Mouse (Mus musculus) CD4-positive, CD25-positive, alpha-beta regulatory T cell, adult 4 months (primary cell): Measurements from ENCODE around the gene Agpat1. TPM values are rescaled to one million over a fixed set of nuclear protein-coding genes. Genes with fewer than 3 reads are reported as not detected.
A peak's percentile ranks its signal among the peaks of the same experiment; 100 is the strongest.

Experiments
- ATAC-seq: one replicate; pipeline ENCODE4 v1.8.0; 2017
- polyA plus RNA-seq, 2 experiments: library from polyadenylated mRNA; unstranded; fragments of 100-300 nt; shearing (Covaris generic); gene quantifications; one replicate each; pipeline ENCODE4 v1.2.1; 2017

Gene Agpat1
- polyA plus RNA-seq, 2 experiments from 2014 or later: 16.9 to 19.2 TPM

DNA sequence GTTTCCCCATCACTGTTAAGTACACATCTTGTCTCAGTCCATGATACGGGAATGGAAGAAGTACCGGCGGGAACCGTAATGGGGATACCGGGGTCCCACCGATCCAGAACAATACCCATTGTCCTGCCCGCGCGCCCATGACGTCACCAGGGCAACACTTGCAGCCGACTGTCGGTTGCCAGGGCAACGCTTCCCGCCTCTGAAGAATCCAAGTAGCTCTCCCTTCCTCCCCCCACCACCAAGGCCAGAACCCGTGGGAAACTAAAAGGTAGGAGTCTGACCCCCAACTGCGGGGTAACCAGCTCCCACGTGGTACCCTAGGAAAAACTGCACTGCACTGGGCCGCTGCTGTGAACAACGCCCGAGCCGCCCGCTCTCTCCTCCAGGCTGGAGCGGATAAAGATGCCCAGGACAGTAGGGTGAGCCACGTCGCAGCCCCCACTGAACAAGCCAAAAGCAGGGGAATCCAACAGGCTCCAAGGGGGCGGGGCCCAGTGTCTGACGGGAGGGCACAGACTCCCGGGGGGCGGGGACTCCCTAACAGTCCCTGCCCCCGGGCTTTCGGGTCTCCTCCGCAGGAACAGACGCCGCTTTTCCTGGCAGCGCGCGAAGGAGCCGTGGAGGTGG lies 17.2 kb upstream of the Agpat1 start:
- peak; percentile 60 for ATAC-seq

DNA sequence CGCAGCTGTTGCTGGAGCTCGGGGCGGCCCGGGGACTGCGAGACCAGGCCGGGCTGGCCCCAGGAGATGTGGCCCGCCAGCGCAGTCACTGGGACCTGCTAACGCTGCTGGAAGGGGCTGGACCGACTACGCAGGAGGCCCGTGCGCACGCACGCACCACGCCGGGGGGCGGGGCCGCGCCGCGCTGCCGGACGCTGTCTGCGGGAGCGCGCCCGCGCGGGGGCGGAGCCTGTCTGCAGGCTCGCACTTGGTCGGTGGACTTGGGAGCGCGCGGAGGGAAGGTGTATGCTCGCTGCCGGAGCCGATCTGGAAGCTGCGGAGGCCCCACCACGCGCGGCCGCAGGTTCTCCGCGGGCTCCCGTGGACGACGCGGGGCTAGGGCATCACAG lies 16.6 kb upstream of the Agpat1 start:
- ATAC-seq: peak; percentile 77

DNA sequence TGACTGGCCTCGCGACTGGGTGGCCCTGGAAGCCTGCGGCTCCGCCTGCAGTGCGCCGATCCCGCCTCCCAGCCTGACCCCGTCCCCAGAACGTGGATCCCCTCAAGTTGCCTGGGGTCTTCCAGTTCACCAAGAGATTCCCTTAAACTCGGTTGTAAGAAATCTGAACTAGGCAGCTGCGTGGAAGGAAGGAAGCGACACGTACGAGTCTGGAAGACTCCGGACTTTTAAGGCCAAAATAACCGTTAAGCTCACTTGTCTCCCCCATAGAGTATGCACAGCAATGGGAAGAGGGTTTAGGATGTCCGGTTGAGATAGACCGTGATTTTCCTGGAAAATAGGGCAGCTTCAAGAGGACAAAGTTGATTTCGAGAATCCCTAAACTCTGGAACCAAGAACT lies 16.2 kb upstream of the Agpat1 start:
- no peak for ATAC-seq

DNA sequence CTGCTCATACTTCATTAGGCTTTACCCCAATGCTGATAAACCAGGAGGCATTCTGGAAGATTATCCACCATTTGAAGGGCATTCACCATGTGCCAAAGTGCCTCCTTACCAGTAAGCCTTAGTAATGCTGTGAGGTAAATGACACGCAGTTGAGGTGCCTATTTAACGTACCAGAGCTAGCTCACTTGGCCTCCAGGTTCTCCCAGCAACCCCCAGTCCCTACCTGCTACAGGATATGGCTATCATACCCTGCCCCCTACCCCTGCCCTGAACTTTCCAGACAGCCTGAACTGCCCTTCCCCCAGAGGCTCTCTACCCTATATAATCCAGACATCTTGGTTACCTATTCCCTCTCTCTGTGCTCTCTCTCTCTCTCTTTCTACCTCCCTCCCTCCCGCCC lies 15.3 kb upstream of the Agpat1 start:
- ATAC-seq: no peak

DNA sequence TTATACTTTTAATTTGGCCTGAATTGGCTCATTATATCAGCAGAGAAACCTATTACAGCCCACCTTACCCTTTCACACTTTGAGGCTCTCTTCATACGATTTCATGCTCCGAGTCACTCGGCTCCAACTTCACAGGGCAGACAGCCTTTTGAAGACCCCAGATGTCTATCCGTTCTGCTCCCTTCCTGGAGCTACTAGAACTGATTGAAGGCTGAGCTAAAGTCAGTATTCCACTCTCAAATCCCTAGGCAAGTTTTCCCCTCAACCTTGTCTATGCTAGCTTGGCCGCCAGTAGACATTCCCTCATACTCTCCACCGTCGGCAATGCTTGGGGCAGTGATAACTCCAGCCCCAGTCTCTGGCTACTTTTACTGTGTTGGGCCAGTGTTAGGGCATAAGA lies 14.9 kb upstream of the Agpat1 start:
- ATAC-seq: no peak

DNA sequence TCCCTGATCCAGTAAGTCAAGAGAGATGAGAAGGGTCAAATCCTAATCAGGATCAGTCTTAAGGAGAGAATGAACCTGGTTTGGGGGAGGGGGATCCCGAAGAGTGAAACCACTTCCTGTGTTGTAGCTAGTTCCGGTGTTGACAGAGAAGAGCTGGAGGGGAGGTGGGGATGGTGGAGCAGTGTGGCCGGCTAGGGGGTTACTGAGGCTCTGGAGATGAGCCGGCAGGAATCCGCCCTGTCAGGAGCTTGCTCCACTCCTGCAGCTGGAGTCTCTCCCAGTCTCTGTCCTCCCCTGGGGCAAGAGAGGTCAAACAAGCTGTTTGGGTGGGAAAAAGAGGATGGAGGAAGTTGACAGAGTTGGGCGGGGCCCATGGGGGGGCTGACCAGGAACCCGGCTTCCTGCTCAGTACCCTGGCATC lies 14.4 kb upstream of the Agpat1 start, which contains the start of gene Gpsm3:
Gene Gpsm3 (plus strand): TSS at position 126 of the 421 bp plus-strand sequence.
- ATAC-seq: peak; percentile 51

DNA sequence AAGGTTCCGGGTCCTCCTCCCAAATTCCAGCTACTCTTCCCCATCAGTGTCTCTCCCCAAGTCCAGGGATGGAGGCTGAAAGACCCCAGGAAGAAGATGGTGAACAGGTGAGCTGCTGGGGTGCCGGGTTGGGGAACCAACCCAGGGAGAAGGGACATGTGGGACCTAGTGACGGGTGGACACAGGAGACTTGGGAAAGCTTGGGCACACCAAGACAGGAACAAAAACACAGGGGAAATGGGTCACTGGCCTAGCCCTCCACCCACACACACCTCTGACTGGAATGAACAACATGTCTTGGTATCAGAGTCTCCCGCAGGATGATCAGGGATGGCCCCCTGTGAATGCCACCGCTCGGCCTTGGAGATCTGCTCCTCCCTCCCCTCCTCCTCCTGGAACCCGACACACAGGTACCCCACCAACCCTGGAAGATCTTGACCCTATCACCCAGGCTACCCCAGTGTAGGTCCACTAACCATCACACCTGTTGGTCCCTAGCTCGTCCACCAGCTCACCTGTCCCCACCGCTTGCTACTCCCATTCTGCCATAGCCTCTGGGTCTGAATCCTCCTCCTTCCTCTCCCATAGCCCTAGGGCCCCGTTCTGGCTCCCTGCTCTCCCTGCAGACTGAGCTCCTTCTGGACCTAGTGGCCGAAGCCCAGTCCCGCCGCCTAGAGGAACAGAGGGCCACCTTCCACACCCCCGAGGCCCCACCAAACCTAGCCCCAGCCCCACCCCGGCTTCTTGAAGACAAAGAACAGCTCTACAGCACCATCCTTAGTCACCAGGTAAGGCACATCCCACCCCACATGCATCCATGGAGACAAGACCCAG lies 13.7 kb upstream of the Agpat1 start:
- ATAC-seq: no peak

DNA sequence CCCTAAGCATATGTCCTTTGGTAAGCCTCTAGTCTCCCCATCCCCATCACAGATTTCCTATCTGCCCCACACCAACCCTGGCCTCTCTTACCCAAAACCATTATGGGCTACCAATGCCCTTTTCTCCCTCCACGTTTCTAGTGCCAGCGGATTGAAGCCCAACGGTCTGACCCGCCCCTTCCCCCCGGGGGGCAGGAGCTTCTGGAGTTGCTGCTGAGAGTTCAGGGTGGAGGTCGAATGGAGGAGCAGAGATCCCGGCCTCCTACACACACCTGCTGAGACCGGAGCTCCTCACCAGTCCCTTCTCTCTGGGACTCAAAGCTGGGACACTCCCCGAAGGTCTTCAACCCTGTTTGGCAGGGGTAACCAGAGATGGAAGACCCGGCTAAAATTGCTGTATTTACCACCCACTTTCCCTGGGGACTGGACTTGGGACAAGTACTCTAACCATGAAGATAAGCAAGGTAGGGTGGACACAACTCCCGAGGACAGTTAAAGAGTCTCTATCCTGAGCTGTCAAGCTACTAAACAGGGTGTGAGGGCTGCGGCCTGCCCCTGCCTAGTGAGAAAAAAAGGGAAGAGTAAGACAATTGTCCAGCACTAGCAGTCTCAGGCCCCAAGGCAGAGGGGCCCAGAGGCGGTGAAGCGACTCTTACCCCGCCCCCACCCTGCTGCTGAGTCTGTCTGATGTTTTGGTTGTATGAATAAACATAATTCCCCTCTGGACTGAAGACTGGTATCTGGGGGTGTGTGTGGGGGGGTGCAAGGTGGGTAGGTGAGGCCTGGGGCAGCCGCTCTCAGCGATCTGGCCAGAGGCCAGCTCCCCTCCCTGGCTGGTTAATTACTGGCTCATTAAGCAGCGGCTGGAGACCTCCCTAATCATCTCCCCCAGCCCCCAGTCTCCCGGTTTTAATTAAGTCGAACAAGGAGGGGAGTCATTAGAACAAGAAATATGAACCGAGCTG lies 12.8 kb upstream of the Agpat1 start, which contains the start of gene Pbx2:
Gene Pbx2 (plus strand): TSS at position 238 of the 965 bp plus-strand sequence.
- no peak for ATAC-seq

DNA sequence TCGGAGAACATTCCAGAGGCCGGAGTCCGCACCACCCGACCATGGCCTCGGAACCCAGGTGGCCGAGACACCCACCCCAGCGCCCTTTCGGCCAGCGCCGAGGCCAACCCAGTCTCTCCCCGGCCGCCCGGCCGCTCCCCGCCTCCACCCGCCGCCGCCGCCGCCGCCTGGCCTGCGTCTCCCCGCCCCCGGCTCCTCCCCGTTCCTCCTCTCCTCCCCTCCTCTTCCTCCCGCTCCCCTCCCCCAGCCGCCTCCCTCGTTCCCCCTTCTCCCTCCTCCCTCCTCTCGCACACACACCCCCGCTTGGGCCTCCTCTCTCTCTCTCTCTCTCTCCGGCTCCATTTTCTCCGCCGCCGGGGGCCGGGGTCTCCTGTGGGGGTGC lies 12.1 kb upstream of the Agpat1 start:
- ATAC-seq: peak; percentile 48

DNA sequence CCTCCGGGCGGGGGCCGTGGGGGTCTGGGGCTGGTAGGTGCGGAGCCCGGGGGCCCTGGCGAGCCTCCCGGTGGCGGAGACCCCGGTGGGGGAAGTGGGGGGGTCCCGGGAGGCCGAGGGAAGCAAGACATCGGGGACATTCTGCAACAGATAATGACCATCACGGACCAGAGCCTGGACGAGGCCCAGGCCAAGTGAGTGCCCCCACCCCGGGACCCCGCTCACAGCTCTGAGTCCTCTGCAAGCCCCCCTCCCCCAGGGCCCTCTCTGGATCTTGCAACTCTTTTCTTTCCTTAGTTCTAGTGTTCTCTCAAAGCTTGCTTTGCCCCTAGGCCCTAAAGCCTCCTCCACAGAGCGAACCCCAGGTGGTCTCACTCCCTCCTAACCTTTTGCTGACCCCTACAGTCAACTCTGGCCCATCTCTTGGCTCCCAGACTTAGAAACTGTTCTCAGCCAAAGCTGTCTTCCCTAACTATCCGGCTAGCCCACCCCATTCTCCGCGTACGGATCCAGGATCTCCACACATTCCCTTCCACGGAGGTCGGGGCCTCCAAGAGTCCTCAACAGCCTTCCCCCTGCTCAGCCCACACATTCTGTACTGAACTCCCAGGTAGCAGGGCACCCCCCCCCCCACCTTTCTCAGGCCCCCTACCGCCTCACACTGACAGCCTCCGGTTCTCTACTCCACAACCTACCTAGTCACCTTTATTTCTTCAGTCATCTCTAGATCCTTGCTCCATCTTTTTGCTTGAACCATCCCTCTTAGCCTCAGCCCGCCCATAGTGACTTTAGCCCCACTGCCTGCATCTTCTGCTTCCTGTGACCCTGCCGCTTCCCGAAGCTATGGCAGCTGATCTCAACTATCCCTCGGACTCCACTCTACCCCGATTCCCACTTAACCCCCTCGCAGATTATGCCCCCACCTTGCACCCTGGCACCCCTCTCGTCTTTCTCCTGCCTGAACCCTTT lies 11.2 kb upstream of the Agpat1 start:
- no peak for ATAC-seq

DNA sequence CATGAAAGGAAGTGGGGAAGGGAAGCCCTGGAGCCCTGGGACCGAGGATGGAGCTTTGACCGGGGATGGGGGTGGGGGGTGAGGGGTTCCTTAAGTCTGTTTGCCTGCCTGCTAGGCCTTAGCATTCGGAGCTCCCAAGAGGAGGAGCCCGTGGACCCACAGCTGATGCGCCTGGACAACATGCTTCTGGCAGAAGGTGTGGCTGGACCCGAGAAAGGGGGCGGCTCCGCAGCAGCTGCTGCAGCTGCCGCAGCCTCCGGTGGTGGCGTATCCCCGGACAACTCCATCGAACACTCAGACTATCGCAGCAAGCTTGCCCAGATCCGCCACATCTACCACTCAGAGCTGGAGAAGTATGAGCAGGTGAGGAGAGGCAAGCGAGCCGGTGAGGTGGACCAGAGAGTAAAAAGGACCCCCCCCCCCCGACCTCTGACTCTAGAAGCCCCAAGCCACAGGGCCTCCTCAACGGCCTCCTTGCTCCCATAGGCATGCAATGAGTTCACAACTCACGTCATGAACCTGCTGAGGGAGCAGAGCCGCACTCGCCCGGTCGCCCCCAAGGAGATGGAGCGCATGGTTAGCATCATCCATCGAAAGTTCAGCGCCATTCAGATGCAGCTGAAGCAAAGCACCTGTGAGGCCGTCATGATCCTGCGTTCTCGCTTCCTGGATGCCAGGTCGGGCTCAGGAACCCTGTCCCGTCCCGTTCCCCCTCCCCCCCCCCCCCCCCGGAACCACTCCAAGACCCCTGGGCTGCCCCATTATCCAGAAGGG lies 10.1 kb upstream of the Agpat1 start:
- ATAC-seq: no peak

DNA sequence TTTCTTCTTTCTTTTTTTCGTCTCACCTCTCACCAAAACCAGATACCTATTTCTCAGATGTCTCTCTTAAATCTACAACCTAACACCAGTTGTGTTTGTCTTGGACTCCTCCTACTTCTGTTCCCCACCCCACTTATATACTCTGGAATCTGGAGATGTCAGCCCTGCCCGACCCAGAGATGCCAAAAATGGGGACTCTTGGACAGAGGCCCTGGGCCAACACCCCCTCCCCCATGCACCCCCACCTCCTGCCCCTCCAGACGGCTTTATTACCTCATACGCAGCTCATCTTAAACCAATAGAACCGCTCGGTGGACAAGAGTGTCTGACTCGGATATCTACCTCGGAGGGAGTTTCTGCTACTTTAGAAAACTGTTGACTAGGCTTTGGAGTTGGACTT lies 8.0 kb upstream of the Agpat1 start:
- no peak for ATAC-seq

DNA sequence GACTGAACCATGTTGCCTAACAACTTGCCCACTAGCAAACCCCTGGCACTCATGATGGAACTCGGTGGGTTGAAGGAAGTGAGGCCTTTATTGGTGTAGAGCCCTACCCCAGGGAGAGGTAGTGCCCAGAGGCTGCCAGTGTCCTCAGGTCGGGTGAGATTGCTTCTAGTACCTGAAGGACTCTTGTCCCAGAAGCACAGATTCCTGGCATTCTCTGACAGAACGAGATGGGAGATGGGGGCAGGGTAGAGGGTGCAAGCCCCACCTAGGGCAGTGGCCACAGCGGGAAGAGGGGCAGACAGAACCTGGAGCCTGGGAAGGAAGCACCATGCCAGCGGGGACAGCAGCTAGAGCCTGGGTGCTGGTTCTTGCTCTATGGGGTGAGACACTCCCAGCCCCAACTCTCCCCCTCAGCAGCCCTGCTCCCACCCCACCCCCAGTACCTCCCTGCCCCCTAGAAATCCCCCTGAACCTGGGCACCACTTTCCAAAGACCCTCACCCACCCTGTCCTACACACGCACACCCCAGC lies 6.4 kb upstream of the Agpat1 start, which contains the start of gene Ager:
Gene Ager (plus strand): TSS at position 297 of the 530 bp plus-strand sequence.
- no peak for ATAC-seq

DNA sequence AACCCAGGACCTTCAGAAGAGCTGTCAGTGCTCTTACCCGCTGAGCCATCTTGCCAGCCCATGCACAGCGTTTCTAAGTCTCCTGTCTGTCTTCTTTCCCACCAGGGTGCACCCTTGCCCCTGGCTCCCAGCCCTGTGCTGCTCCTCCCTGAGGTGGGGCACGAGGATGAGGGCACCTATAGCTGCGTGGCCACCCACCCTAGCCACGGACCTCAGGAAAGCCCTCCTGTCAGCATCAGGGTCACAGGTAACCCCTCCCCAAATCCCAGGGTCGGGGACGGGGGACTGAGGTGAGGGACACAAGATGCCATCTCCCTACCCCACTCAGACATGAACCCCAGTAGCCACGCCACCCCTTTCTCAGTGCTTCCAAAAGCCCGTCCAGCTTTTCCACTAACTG lies 4.2 kb upstream of the Agpat1 start:
- no peak for ATAC-seq

DNA sequence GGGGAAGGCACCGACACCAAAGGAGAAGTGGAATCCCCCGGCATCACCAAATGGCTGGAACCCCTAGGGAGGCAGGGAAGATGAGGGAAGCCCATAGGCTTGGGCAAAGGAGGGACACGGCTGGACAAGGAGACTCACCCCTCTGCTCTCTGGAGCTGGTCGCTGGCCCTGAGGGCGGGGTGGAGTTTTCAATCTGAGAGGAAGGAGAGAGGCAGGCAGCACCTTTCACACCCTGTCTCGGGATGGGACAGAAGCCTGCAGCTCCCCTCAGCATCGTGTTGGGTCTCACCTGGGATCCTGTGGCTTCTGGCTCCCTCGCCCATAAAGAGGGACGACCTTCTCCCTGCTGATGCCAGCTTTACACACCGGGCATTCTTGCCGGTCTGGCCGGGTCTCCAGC lies 2.3 kb upstream of the Agpat1 start:
- ATAC-seq: no peak

DNA sequence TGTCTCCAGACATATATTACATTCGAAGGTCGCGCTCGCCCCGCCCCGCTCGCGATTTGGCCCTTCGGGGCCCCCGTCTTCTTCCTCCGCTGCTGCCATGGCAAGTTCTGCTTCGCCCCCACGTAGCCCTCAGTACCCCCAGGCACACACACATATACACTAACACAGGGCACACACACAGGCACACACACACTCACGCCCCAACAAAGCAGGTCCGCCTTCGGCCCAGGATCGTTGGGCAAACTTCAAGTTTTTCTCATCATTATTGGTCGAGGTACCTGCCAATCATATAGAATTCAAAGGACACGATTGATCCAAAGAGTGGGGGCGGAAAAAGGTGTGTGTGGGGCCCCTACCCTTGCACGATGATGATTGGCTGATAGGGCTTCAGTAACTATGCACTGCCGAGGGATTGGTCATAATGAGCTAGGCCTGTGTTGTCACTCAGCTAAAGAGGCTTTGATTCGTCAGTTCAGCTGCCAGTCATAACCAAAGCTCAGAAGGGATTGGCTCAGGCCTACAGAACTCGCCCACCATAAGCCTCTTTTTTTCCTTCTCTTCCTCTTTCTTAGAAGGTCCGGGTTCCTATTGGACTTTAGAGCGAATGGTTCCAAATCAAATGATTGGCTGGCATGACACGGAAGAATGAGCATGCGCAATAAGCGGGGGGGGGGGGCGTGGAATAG lies 544 bp upstream of the Agpat1 start, which contains the start of gene Rnf5:
Gene Rnf5 (minus strand): TSS at position 316 of the 686 bp plus-strand sequence.
- ATAC-seq: peak; percentile 83

DNA sequence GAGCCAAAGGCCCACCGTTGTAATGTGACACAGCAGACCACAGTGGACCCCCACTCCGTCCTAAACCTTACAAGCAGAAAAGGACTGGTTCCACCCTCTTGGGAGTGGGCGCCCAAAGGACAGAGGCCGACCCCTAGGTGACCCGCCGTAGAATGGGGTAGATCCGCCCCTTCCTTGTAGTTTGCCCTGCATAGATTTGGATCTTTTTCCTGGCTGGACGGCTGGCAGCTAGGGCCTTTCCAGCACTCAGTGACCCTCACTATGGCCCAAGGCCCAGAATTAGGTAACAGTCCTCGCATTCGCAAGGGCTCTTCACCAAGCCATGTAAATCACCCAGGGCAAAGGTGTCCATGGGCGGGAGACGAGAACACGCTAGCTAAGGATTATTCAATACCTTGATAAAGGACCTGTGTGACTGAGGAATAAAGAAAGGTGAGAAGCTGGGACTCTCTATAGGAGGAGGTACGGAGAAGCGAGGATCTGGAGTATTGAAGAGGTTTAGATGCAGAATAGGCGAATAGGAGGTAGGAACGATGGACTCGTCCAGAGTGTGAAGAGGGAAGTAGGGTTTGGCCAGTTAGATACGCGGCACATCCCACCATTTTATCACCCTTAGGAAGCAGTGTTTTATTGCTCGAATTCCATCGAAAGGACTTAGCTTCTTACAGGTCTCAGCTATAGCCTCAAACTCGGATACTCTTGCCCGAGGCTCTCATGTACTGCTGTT lies 612 bp downstream of the Agpat1 start:
- ATAC-seq: no peak

DNA sequence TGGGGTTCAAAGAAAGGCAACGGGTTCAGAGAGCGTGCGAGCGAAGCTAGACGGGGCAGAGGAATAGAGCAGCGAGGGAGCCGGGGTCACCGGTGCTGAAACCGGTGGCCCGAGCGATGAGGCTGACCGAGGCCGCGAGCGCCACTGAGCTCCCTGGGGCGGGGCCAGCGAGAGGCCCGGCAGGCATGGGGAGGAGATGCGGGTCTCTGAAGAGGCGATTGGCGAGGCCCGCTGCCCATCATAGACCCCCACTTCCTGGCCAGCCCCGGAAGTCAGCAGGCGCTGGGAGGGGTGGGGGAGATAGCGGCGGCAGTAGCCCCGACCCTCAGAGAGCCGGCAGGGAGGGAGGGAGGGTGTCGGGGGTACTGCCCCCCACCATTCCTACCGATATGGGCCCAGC lies 1.5 kb downstream of the Agpat1 start:
- ATAC-seq: peak; percentile 23
